18 mouse cellular contexts compared by ENCODE assay signal in genomic region chr1:25081265-25081849, GRCm38 (mm10).
"Had no signal": no experiment of that assay in that cellular context is flagged by ENCODE, and none has a peak within 500 bp of the region (broad histone marks: within the 10 kb centered on the region; RNA-seq: fewer than 3 reads in every experiment).

No protein-coding gene starts in this region.

- DNase-seq: liver, embryonic 13.5 days; liver, postnatal 0 days; lung, postnatal 14 days; lung, postnatal 36 days; midbrain, embryonic 14.5 days; right cerebral cortex, postnatal 14 days; thymus, adult 2 months; thymus, postnatal 25 days; thymus, postnatal 4 days had no signal

- H3K27ac ChIP-seq: liver, embryonic 13.5 days; liver, embryonic 15.5 days; macrophage; midbrain, embryonic 12.5 days; neural tube, embryonic 12.5 days; stomach, embryonic 15.5 days; stomach, postnatal 0 days had no signal

- H3K9ac ChIP-seq: liver, embryonic 13.5 days; liver, embryonic 15.5 days; liver, postnatal 0 days; midbrain, embryonic 12.5 days; neural tube, embryonic 12.5 days; stomach, embryonic 15.5 days had no signal

- H3K36me3 ChIP-seq: liver, embryonic 13.5 days; liver, embryonic 15.5 days; midbrain, embryonic 12.5 days; neural tube, embryonic 12.5 days; stomach, embryonic 15.5 days had no signal

- H3K9me3 ChIP-seq: liver, embryonic 13.5 days; liver, embryonic 15.5 days; midbrain, embryonic 12.5 days; neural tube, embryonic 12.5 days; stomach, embryonic 15.5 days had no signal

- H3K4me2 ChIP-seq: liver, embryonic 11.5 days; liver, embryonic 13.5 days; liver, embryonic 15.5 days; midbrain, embryonic 12.5 days; neural tube, embryonic 12.5 days; stomach, embryonic 15.5 days had no signal

- H3K4me3 ChIP-seq: liver, embryonic 13.5 days; liver, embryonic 15.5 days; megakaryocyte, embryonic 14.5 days; midbrain, embryonic 12.5 days; neural tube, embryonic 12.5 days; stomach, embryonic 15.5 days had no signal

- H3K27me3 ChIP-seq: liver, embryonic 13.5 days; liver, embryonic 15.5 days; megakaryocyte, embryonic 14.5 days; midbrain, embryonic 12.5 days; neural tube, embryonic 12.5 days; stomach, embryonic 15.5 days had no signal

- H3K4me1 ChIP-seq: liver, embryonic 13.5 days; liver, embryonic 15.5 days; megakaryocyte, embryonic 14.5 days; neural tube, embryonic 12.5 days; stomach, embryonic 15.5 days had no signal

- ATAC-seq: liver, postnatal 0 days; midbrain, embryonic 16.5 days had no signal
